Mouse (Mus musculus): ENCODE measurements at regions not wholly inside any gene's neighbourhood (a gene's known extent, or its start where the extent isn't known, plus 50 kb on each side); places are given as distances from the start of the nearest gene placed in this dataset.

DNA sequence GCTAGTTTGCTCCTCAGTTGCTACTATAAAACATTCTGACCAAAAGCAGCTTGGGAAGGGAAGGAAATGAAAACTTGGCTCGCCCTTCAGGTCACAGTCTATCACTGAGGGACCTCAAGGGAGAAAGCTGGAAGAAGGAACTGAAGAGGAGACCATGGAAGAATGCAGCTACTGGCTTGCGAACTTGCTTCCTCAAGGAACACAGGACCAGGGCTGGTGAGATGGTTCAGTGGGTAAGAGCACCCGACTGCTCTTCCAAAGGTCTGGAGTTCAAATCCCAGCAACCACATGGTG is 51.4 kb upstream of the Sub1 start:
- TF ChIP-seq CTCF (IDR thresholded peaks at IDR 0.05; ENCODE audit: low read depth) (no peak), EP300 (IDR thresholded peaks at IDR 0.05; ENCODE audit: low read depth) (no peak)

Data from heart, postnatal 0 days (tissue).